Mouse (Mus musculus) heart, postnatal 10 days (tissue): ENCODE data around the gene Hat1. TPM values are rescaled to one million over a fixed set of nuclear protein-coding genes. Genes with fewer than 3 reads are reported as not detected.

Experiments used
- DNase-seq, 2 experiments: peaks; one replicate each; pipeline ENCODE4 v3.0.0; 2021
- intact Hi-C: fragments of 180-260 bp; cut with DNase I; formaldehyde crosslinking; loops from one replicate; pipeline ENCODE4 v1.15.1; 2025
- total RNA-seq, 2 experiments: library from RNA; stranded (reverse); gene quantifications; 2 replicates each; pipeline ENCODE4 v1.2.3; 2021

Gene Hat1
- total RNA-seq, 2 experiments from 2014 or later, result 40.7 to 48.3 TPM

DNA sequence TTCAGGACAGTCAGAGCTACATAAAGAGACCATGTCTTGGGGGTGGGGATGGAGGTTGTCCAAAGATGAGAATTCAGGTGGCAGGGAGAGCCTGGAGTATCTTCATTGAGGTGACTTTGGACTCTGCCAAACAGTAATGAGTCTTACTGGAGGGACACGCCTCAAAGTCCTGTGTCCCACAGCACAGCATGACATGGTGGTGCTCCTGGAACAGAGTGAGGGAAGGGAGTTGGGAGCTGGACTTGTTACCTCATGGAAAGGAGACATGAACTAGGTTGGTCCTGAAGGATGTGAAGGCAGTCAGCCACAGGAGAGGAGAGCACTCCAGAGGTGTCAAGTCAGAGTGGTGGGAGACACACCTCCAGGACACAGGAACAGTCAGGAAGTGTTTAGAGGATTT is 70.9 kb downstream of the Hat1 start:
- no peak for DNase-seq
- intact Hi-C loops, result no loop called here

DNA sequence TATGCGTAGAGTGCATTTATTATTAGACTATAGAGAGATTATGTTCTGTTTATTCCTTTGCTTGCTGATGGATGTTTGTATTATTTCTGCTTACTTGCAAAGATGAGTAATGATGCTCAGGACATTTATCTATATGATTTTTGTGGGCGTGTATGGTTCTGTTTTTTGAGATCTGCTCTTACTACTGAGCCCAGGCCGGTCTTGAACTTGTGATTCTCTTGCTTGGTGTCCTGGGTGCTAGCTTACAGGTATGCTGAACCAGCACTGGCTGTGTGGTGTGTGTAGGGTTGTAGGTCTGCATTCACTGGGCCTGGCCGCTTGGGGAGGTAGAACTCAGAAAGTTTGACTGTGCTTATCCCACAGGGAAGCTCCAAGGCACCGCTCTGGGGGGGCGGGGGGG is 72.4 kb downstream of the Hat1 start:
- DNase-seq, result no peak
- intact Hi-C loops, result no loop called here

- no peak for DNase-seq
- intact Hi-C loops, result no loop called here
Observed at GRCm38 (mm10) chr2:71461589-71461988, 72.8 kb downstream of the Hat1 start.

- intact Hi-C loops, result no loop called here
- DNase-seq, result no peak
Observed at GRCm38 (mm10) chr2:71462066-71462465, 73.3 kb downstream of the Hat1 start.

DNA sequence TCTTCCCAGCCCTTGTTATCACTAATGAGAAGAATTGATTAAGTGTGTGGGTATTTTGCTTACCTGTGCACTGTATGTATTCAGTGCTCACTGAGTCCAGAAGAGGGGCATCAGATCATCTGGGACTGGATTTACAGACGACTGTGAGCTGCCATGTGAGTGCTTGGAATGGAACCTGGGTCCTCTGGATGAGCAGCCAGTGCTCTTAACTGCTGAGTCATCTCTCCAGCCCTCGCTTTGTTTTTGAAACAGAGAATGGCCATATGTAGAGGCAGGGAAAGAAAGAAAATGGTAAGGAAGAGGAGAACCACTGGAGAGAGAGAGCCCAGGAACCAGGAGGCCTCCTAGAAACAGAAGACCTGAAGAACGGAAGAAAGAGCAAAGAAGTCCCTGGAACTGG is 73.8 kb downstream of the Hat1 start:
- DNase-seq, result no peak
- intact Hi-C loops, result no loop called here

- DNase-seq, result no peak
- intact Hi-C loops, result no loop called here
Observed at GRCm38 (mm10) chr2:71466103-71466502, 77.3 kb downstream of the Hat1 start.

GRCm38 (mm10) chr2:71466861-71467450 is 78.2 kb downstream of the Hat1 start:
- DNase-seq, result no peak
- intact Hi-C loops, result no loop called here

DNA sequence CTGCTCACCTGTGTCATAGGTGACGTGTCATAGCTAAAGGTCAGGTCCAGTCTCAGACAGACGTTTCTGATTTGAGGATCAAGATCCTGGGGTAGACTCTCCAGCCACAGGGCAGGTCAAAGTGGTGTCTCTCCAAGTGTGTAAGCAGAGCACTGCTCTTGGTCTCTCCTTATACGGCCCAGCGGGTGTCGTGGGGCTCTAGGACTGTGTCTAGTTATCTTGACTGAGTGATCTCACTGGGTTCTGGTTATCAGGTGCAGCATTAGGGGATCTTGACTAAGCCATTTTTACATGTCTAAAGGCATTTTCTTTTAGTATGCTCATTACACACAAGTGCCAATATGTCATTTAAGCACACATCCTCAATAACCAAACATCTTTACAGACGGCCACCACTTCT is 82.3 kb downstream of the Hat1 start:
- DNase-seq, result no peak
- intact Hi-C loops, result no loop called here

- DNase-seq, result no peak
- intact Hi-C loops, result no loop called here
Observed at GRCm38 (mm10) chr2:71473830-71474229, 85.1 kb downstream of the Hat1 start.

DNA sequence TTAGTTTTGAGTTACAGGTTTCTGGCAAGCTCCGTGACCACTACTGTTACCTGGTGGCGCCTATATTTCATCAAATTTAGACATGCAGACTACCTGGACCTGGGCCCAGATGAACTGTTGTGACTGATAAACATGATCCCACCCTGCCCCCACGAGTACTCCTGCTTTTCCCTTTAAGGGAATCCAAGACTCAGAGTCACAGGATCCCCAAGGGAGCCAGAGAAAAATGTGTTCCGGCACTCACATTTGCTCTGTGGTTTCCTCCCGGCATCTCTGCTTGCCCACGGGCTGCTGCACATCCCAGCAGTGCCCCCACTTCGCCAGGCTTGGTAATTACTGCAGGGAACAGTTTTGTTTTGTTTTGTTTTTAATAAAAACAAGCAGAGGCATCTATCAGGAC is 85.6 kb downstream of the Hat1 start:
- DNase-seq, result peak; percentile 13 to 23
- intact Hi-C loops, result no loop called here

GRCm38 (mm10) chr2:71475311-71475710 is 86.6 kb downstream of the Hat1 start:
- no peak for DNase-seq
- intact Hi-C loops, result no loop called here

- intact Hi-C loops, result no loop called here
- DNase-seq, result no peak
Observed at GRCm38 (mm10) chr2:71475760-71476159, 87.0 kb downstream of the Hat1 start.

DNA sequence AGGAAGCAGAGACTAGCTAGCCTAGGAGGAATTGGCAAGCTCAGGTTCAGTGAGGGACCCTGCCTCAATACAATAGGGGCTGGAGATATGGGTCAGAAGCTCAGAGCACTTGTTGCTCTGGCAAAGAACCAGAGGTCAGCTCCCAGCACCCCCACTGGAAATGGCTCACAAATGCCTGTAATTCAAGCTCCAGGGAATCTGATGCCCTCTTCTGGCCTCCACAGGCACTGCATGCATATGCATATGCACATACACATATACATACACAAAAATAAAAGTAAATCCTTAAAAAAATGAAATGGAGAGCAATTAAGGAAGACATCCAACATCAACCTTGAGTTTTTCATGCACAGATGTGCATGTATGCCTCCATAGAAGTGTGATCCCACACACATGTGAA is 89.0 kb downstream of the Hat1 start:
- no peak for DNase-seq
- intact Hi-C loops, result no loop called here

- intact Hi-C loops, result no loop called here
- DNase-seq, result no peak
Observed at GRCm38 (mm10) chr2:71479917-71480316, 91.2 kb downstream of the Hat1 start.

DNA sequence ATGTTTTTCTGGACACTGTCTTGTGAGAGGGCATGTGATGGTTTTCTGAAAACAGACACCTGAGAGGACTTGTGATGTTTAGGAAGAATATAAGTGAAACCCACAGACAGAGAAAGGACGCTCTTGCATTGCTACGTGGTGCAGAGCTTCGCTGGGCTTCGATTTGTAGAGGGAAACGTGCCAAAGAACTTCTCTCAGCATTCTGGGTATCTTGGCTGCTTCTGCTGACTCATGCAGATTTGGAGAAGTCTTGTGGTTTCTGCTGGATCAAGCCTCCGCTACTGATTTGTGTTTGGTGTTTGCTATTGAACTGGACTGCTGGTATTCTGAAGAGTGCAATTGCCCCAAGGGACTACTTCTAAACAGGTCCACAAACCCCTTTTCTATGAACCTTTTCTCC is 93.1 kb downstream of the Hat1 start:
- DNase-seq, result no peak
- intact Hi-C loops, result no loop called here

DNA sequence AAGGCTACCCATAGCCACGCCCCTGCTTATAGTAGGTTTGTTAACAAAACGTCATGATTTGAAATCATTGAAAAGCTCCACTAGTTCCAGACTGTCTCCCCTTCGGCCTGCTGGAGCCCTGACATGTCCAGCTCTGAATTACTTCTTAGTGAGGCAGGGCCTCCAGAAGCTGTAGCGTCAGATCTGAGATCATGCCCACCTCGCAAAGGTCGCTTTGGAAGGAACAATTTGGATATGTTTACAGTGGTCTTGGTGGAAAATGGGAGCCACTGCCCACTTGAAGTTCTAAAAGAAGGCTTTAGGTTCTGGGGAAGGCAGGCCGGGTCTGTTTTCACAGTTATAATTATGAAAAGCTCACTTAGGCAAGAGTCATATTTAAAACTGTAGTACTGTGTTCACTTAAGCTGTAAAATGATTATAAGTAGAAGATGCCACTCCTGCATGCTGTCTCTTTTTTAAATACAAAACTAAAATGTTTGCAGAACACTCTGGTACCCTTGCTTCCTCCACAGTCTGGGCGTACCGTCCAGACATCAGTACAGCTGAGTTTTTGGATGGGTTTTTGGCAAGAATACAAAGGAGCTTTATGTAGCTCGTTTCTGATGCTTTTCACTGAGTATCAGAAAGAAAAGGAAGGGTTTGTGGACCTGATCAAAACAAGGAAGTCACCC is 94.4 kb downstream of the Hat1 start:
- intact Hi-C loops, result no loop called here
- DNase-seq, result no peak

DNA sequence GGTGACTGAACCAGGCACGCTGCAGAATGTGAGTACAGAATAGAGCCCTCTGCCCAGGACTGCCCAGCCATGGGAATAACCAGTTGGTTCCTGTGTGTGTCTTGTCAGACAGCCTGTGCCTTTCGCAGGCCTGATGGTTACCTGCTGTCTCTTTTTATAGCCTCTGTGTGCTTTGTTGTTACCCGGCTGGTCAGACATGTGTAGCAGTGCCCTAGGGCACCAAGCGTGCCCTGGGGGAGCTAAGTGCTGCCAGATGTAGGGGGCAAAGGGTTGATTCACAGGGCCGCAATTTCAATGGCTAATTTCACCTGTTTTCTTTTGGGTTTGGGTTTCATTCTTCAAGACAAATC is 94.9 kb downstream of the Hat1 start:
- DNase-seq, result no peak
- intact Hi-C loops, result no loop called here

Other genes starting within 250 kb of the Hat1 start
- 10 to 100 TPM; 85.4 to 92.6 TPM for gene Dync1i2, start 177.3 kb upstream of the Hat1 start, total RNA-seq
- 100 to 1,000 TPM; 213 to 220 TPM for gene Slc25a12, start 21.2 kb upstream of the Hat1 start, total RNA-seq
- 10 to 100 TPM; 37.3 to 38.4 TPM for gene Metap1d, start 64.3 kb downstream of the Hat1 start, total RNA-seq
- gene Dlx1, start 139.2 kb downstream of the Hat1 start, total RNA-seq, result under 1 TPM in 1 of 2 experiments, not detected in 1; 0.48 TPM
- gene Dlx2, start 157.8 kb downstream of the Hat1 start, total RNA-seq, result not detected